Mouse (Mus musculus) stomach, postnatal 0 days (tissue): ENCODE results near the gene Fam229b.

Source experiments
- CTCF ChIP-seq: IDR thresholded peaks from 2 replicates; pipeline ENCODE4 v1.5.1; 2016; ENCODE audit warnings: antibody characterized with exemption, low read depth, mild to moderate bottlenecking, moderate library complexity
- EP300 ChIP-seq: optimal IDR thresholded peaks from 2 replicates; pipeline ENCODE3; 2016; ENCODE audit warnings: antibody characterized with exemption

- TF ChIP-seq CTCF (no peak), EP300 (no peak)
These were observed 8.5 kb upstream of the Fam229b start for GRCm38 (mm10) chr10:39142216-39142615.
